Mouse (Mus musculus): ENCODE data around the gene Dpm2.

- TF ChIP-seq CTCF (IDR thresholded peaks at IDR 0.05; ENCODE audit: low read depth, low read length) (peak; percentile 80), EP300 (IDR thresholded peaks at IDR 0.05; ENCODE audit: insufficient read depth, low read depth, low read length) (no peak)
Observed at GRCm38 (mm10) chr2:32601417-32602065, 30.9 kb downstream of the Dpm2 start.

All from ES-Bruce4 (cell line).